ENCODE assay signal across 10 mouse cellular contexts in the genomic region with DNA sequence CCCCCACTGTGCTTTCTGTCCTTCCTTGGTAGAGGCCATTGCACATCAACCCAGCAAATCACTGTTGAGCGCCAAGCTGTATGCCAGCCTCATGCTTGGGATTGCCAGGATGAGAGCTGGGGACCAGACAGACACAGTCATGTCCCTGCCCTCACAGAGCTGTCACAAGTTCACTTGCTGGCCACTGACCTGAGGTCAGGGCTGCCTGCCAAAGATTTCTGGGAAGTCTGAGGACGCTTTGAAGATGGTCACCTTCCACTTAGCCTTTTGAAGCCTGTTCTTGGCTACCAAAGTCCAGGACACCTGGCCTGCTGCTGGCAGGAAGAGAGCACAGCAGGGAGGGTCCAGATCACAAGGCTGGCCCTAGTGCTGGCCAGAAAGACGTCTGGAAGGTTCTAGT.
DNase-seq lines count a peak whose midpoint lies in the region; ATAC-seq lines count a peak whose summit lies in the region.
"Had no signal": no experiment of that assay in that cellular context is flagged by ENCODE, and none has a peak within 500 bp of the region (broad histone marks: within the 10 kb centered on the region; RNA-seq: fewer than 3 reads in every experiment).

No protein-coding gene starts in this region.

- no peaks in the 10 kb centered on the region for H3K27me3 ChIP-seq in forebrain, embryonic 13.5 days
- H3K27me3 ChIP-seq: limb, embryonic 13.5 days had no signal

- H3K4me1 ChIP-seq in forebrain, embryonic 13.5 days, result peaks cover 52% of the 10 kb centered on the region

- peak; percentile 40 for DNase-seq in MN1 (ENCODE audit: low spot score)
- peak; percentile 13 for DNase-seq in NIH3T3 (ENCODE audit: low read depth)
- DNase-seq in heart, postnatal 4 days, result peak; percentile 43
- no peak for DNase-seq in thymus, postnatal 4 days
- DNase-seq in urinary bladder, adult 18-20 months (ENCODE audit: low spot score in 2 of 2), result no peak
- no peak for DNase-seq in ovary, postnatal 36 days (ENCODE audit: low spot score)
- DNase-seq: thymus, postnatal 14 days had no signal

- no peak overlapping the region for H3K4me3 ChIP-seq in forebrain, embryonic 13.5 days
- H3K4me3 ChIP-seq: limb, embryonic 13.5 days had no signal

- peak overlapping the region; percentile 55; the same call in 1 of the 2 replicates for H3K27ac ChIP-seq in forebrain, embryonic 13.5 days

- no peak overlapping the region for H3K9ac ChIP-seq in forebrain, embryonic 13.5 days
- H3K9ac ChIP-seq: limb, embryonic 13.5 days had no signal

- H3K9me3 ChIP-seq in forebrain, embryonic 13.5 days (replicated peaks), result no peaks in the 10 kb centered on the region
- H3K9me3 ChIP-seq: limb, embryonic 13.5 days had no signal

- H3K4me2 ChIP-seq in forebrain, embryonic 13.5 days, result no peak overlapping the region
- H3K4me2 ChIP-seq: limb, embryonic 13.5 days had no signal

- H3K36me3 ChIP-seq in forebrain, embryonic 13.5 days (ENCODE audit: poor library complexity, severe bottlenecking), result no peaks in the 10 kb centered on the region

- 69% methylated on average over 3 of the region's 3 CpGs for WGBS in forebrain, embryonic 13.5 days

- ATAC-seq in forebrain, embryonic 13.5 days, result no peak
- ATAC-seq in inflammation-experienced regulatory T-cells, adult 6 months, result no peak

Comparison
In these comparisons a context has a peak if more than half of its experiments do, and no peak if none do; other contexts are left out.
1. DNase-seq: peak in MN1 (single experiment), NIH3T3 (single experiment) and heart, postnatal 4 days (single experiment); none in thymus, postnatal 4 days (single experiment), urinary bladder, adult 18-20 months (0 of 2) and ovary, postnatal 36 days (single experiment).